Mouse (Mus musculus): ENCODE results near the gene Cerkl. TPM values are rescaled to one million over a fixed set of nuclear protein-coding genes. Genes with fewer than 3 reads are reported as not detected.

Gene Cerkl
- total and polyA plus RNA-seq, 2 experiments from 2014 or later = 1.4 TPM; not detected in 1

DNA sequence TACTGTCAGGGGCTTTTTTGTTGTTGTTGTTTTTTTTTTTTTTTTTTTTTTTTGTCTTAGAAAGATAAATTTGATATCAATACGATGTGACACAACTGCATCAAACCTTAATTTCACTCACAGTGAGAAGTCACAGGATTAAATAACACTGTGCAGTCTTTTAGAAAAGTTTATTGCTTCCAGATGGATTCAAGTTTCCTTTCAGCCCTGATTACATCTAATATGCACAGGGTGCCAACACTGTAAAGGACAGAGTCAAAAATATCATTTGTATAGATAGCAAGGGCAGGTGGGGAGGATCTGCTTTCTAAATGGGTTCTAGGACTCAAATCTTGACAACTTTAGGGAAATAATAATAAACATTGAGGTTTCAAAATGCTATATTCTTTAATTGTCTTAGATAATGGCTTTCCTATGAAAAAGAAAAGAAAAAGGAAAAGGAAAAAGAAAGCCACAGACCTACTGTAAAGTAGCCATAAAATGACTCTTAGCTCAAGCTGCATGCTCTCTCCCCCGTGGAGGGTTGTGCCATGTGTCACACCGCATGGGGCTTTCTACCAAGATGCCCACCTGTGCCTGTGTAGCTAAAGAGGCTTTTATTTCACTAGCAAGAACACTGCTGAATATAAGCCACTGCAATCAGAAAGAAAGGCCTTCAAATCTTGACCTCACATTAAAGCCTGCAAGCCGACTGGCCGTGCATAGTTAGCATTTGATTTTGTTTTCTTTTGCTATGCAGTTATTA lies 50.8 kb downstream of the Cerkl start:
- no peak for TF ChIP-seq CTCF (IDR thresholded peaks at IDR 0.05; ENCODE audit: low read depth)
- TF ChIP-seq EP300 (IDR thresholded peaks at IDR 0.05; ENCODE audit: low read depth) = no peak
- Histone ChIP-seq H3K27me3 (ENCODE audit: control insufficient read depth, insufficient read depth, low read length) (no peaks in the 10 kb centered on the region), H3K36me3 (replicated peaks; ENCODE audit: control insufficient read depth, insufficient read depth, low read length) (no peaks in the 10 kb centered on the region), H3K9me3 (replicated peaks; ENCODE audit: control insufficient read depth, low read length) (no peaks in the 10 kb centered on the region), H3K27ac (ENCODE audit: low read depth) (no peak overlapping the region), H3K4me2 (ENCODE audit: low read depth, low read length) (no peak overlapping the region), H3K4me1 (ENCODE audit: control insufficient read depth, insufficient read depth) (no peaks in the 10 kb centered on the region), H3K9ac (replicated peaks; ENCODE audit: low read depth, low read length) (no peak overlapping the region), H3K4me3 (ENCODE audit: low read depth, low read length) (no peak overlapping the region)
- no peak for ATAC-seq (ENCODE audit: insufficient read depth, low read depth)
- WGBS = 76% methylated on average over 5 of the region's 5 CpGs
- no peak for DNase-seq (ENCODE audit: low spot score)

DNA sequence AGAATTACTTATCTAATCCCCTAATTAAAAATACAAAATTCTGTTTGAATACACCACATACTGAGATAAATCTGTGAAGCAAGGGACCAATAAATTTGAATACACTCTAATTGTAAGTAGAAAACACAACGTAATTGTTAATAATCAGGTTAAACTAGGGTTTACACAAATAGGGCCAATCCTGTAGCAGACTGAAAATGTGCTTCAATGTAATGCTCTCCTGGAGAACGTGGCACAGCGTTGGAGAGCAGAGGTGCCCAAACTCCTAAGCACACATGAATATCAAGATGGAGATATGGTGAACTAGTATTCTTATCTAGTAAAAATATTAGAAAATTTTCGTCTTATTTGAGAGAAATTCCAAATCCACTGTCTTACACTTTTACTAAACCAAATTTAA lies 56.5 kb downstream of the Cerkl start:
- 65% methylated on average over 4 of the region's 4 CpGs for WGBS
- no peak overlapping the region for H3K9ac ChIP-seq (replicated peaks; ENCODE audit: low read depth, low read length)

DNA sequence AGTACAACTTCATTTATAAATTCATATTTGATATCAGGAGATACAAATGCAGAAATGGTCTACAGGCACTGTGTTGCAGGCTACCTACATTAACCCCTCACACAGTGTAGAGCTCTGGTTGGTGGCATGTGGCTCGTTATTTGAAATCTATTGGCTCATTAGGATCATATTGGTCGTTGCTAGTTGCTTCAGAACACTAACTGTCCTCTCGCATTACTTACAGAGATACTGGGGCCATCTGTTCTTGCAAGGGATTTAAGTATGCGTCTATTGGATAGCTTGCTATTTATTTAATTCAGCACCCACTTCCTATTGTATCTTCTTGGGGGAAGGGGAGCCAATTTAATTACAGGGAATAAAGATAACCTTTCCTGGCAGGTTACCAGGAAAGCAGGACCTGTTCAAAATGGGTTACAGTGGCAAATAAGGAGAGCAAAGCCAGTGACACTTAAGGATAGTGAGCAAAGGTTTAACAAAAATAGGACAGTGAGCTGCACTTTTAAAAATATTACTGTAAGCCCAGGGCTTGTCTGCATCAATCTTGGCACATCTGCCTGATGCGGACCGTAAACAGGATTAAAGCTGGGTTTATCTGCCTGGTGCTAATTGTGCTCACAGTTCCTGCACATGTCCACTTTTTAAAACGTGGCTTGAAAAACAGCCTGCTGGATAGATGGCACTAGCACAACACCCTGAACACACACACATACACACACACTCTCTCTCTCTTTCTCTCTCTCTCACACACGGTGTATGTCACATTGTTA lies 57.2 kb downstream of the Cerkl start:
- ATAC-seq (ENCODE audit: insufficient read depth, low read depth) (no peak), DNase-seq (ENCODE audit: low spot score) (no peak)
- Histone ChIP-seq H3K4me3 (ENCODE audit: low read depth, low read length) (no peak overlapping the region), H3K27me3 (ENCODE audit: control insufficient read depth, insufficient read depth, low read length) (no peaks in the 10 kb centered on the region), H3K4me2 (ENCODE audit: low read depth, low read length) (no peak overlapping the region), H3K27ac (ENCODE audit: low read depth) (no peak overlapping the region), H3K4me1 (ENCODE audit: control insufficient read depth, insufficient read depth) (no peaks in the 10 kb centered on the region), H3K9me3 (replicated peaks; ENCODE audit: control insufficient read depth, low read length) (no peaks in the 10 kb centered on the region), H3K9ac (replicated peaks; ENCODE audit: low read depth, low read length) (no peak overlapping the region), H3K36me3 (replicated peaks; ENCODE audit: control insufficient read depth, insufficient read depth, low read length) (no peaks in the 10 kb centered on the region)
- 55% methylated on average over 8 of the region's 8 CpGs for WGBS
- no peak for TF ChIP-seq EP300 (IDR thresholded peaks at IDR 0.05; ENCODE audit: low read depth)
- TF ChIP-seq CTCF (IDR thresholded peaks at IDR 0.05; ENCODE audit: low read depth) = no peak

More for the DNA sequence above, 56.5 kb downstream of the Cerkl start:
- H3K4me3 ChIP-seq (ENCODE audit: low read depth, low read length) = no peak overlapping the region
- H3K27ac ChIP-seq (ENCODE audit: low read depth) = no peak overlapping the region
- H3K9me3 ChIP-seq (replicated peaks; ENCODE audit: control insufficient read depth, low read length) = no peaks in the 10 kb centered on the region
- no peak for TF ChIP-seq CTCF (IDR thresholded peaks at IDR 0.05; ENCODE audit: low read depth)
- TF ChIP-seq EP300 (IDR thresholded peaks at IDR 0.05; ENCODE audit: low read depth) = no peak
- H3K4me2 ChIP-seq (ENCODE audit: low read depth, low read length) = no peak overlapping the region
- H3K27me3 ChIP-seq (ENCODE audit: control insufficient read depth, insufficient read depth, low read length) = no peaks in the 10 kb centered on the region
- H3K4me1 ChIP-seq (ENCODE audit: control insufficient read depth, insufficient read depth) = no peaks in the 10 kb centered on the region
- no peak for ATAC-seq (ENCODE audit: insufficient read depth, low read depth)
- no peak for DNase-seq (ENCODE audit: low spot score)
- H3K36me3 ChIP-seq (replicated peaks; ENCODE audit: control insufficient read depth, insufficient read depth, low read length) = no peaks in the 10 kb centered on the region

DNA sequence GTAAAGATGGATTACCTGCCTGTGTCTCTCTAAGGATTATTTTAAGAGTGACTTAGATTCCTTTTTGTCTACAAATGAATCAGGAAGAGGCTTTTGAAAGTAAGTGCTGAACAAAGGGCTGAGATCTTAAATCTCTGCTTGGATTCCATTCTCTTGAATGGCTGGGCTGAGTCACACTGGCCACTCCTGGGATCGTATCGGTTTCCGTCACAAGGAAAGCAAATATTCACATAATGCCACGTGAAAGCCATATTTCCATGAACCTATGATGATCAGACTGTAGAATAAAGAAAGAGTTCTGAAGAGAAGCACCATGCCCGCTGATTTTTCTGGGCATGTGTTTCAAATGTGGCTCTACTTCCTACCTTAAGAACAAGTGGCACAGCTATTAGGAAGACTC lies 57.8 kb downstream of the Cerkl start:
- no peak overlapping the region for H3K27ac ChIP-seq (ENCODE audit: low read depth)
- H3K36me3 ChIP-seq (replicated peaks; ENCODE audit: control insufficient read depth, insufficient read depth, low read length) = no peaks in the 10 kb centered on the region
- H3K27me3 ChIP-seq (ENCODE audit: control insufficient read depth, insufficient read depth, low read length) = no peaks in the 10 kb centered on the region
- H3K9me3 ChIP-seq (replicated peaks; ENCODE audit: control insufficient read depth, low read length) = no peaks in the 10 kb centered on the region
- 77% methylated on average over 5 of the region's 5 CpGs for WGBS
- no peak for ATAC-seq (ENCODE audit: insufficient read depth, low read depth)
- TF ChIP-seq CTCF (IDR thresholded peaks at IDR 0.05; ENCODE audit: low read depth) (no peak), EP300 (IDR thresholded peaks at IDR 0.05; ENCODE audit: low read depth) (no peak)
- H3K4me2 ChIP-seq (ENCODE audit: low read depth, low read length) = no peak overlapping the region
- no peak overlapping the region for H3K9ac ChIP-seq (replicated peaks; ENCODE audit: low read depth, low read length)
- H3K4me1 ChIP-seq (ENCODE audit: control insufficient read depth, insufficient read depth) = no peaks in the 10 kb centered on the region
- H3K4me3 ChIP-seq (ENCODE audit: low read depth, low read length) = no peak overlapping the region
- no peak for DNase-seq (ENCODE audit: low spot score)

DNA sequence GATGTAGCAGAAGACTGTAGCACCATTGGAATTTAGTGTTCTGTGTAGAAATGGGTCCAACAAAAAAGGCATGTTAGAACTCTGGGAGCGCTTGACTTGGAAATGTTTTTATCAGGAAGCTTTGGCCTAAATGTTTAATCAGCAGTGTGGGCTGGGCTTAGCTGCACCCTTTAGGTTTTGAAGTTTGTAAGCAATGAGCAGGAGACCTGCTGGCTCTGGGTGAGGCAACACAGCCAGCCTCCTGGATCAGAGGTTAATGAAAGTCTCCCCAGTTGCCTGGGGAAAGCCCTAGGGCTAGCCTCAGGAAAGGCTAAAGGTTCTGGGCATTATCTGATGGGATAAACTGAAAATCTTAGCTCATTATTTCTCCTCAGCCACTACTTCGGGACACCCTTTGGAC lies 58.2 kb downstream of the Cerkl start:
- Histone ChIP-seq H3K27ac (ENCODE audit: low read depth) (no peak overlapping the region), H3K9me3 (replicated peaks; ENCODE audit: control insufficient read depth, low read length) (no peaks in the 10 kb centered on the region), H3K4me2 (ENCODE audit: low read depth, low read length) (no peak overlapping the region), H3K27me3 (ENCODE audit: control insufficient read depth, insufficient read depth, low read length) (no peaks in the 10 kb centered on the region), H3K4me3 (ENCODE audit: low read depth, low read length) (no peak overlapping the region), H3K9ac (replicated peaks; ENCODE audit: low read depth, low read length) (no peak overlapping the region), H3K4me1 (ENCODE audit: control insufficient read depth, insufficient read depth) (no peaks in the 10 kb centered on the region), H3K36me3 (replicated peaks; ENCODE audit: control insufficient read depth, insufficient read depth, low read length) (no peaks in the 10 kb centered on the region)
- 44% methylated on average over 2 of the region's 2 CpGs for WGBS
- DNase-seq (ENCODE audit: low spot score) = no peak
- no peak for ATAC-seq (ENCODE audit: insufficient read depth, low read depth)
- TF ChIP-seq CTCF (IDR thresholded peaks at IDR 0.05; ENCODE audit: low read depth) (no peak), EP300 (IDR thresholded peaks at IDR 0.05; ENCODE audit: low read depth) (no peak)

All from heart, postnatal 0 days (tissue).